Mouse (Mus musculus): Measurements from ENCODE around the gene Vmn2r10. TPM values are rescaled to one million over a fixed set of nuclear protein-coding genes. Genes with fewer than 3 reads are reported as not detected.
"Not testable (repeated sequence)": the region's sequence is repeated elsewhere in the genome, so short reads cannot be mapped to it uniquely, and the experiment has no call there.

Gene Vmn2r10
- not detected in 2 replicates for polyA plus RNA-seq (2012; rRNA removed)
- polyA plus RNA-seq (2014; fragmentation: Nextera tagmentation; extraction: Ambion mirVana), result not detected in 2 replicates

DNA sequence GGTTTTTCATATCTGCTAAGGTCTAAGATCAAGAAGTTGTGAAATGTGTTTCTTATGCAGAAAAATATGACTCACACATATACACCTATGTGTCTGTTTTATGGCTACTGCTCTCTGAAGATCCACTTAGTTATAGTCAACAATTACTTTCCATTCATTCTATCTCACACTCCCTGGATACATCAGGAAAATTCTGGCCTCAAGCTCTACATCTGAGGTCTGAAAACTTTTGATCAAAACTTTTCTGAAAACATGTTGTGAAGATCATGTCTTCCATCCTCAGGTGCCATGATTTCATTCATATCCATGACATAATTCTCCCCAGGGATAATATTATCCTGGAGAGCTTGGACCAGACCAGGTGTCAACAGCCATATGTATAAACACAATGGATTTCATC lies at the start of gene Vmn2r10:
TSS of gene Vmn2r10 (minus strand) at position 101 of the 400 bp plus-strand sequence.
- not testable (repeated sequence) for H3K9me3 ChIP-seq (ENCODE audit: control insufficient read depth, low read length); DNase-seq (ENCODE audit: low read depth in 3 of 3, low spot score in 3 of 3); ATAC-seq (ENCODE audit: insufficient read depth); H3K27me3 ChIP-seq (ENCODE audit: control insufficient read depth, insufficient read depth, low read length); H3K4me3 ChIP-seq (ENCODE audit: insufficient read depth in 1 of 2, low read depth in 2 of 2, low read length in 2 of 2); H3K9ac ChIP-seq (replicated peaks); H3K4me2 ChIP-seq (ENCODE audit: low read depth); H3K27ac ChIP-seq; H3K4me1 ChIP-seq (replicated peaks; ENCODE audit: control insufficient read depth in 2 of 2, insufficient read depth in 2 of 2, low read length in 1 of 2); H3K36me3 ChIP-seq (replicated peaks; ENCODE audit: control insufficient read depth, insufficient read depth, low read depth)

DNA sequence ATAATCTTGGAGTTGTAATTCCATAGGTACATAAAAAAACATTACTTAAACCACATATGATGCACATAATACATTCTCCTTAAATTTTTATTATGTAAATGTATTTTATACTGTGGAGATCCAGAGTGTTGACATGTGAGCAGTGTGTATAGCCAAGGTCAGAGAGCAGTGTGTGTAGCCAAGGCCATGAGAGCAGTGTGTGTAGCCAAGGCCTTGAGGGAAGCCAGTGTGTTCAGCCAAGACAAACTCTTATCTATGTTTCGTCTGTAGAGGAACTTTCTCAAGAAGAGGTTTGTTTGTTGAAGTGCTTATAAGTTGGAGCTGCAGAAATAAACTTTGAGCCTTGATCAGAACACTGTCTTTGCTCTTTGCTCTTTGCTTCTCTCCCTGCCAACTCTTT lies 49.0 kb upstream of the Vmn2r10 start:
- 53% methylated on average over 1 of the region's 1 CpGs for WGBS (ENCODE audit: insufficient replicate concordance)
- Histone ChIP-seq H3K27ac (no peak overlapping the region), H3K9me3 (ENCODE audit: control insufficient read depth, low read length) (no peaks in the 10 kb centered on the region), H3K36me3 (replicated peaks; ENCODE audit: control insufficient read depth, insufficient read depth, low read depth) (no peaks in the 10 kb centered on the region), H3K4me3 (ENCODE audit: insufficient read depth in 1 of 2, low read depth in 2 of 2, low read length in 2 of 2) (no peak overlapping the region), H3K9ac (replicated peaks) (no peak overlapping the region), H3K27me3 (ENCODE audit: control insufficient read depth, insufficient read depth, low read length) (no peaks in the 10 kb centered on the region), H3K4me2 (ENCODE audit: low read depth) (no peak overlapping the region), H3K4me1 (replicated peaks; ENCODE audit: control insufficient read depth in 2 of 2, insufficient read depth in 2 of 2, low read length in 1 of 2) (no peaks in the 10 kb centered on the region)
- DNase-seq (ENCODE audit: low read depth in 3 of 3, low spot score in 3 of 3) (no peak), ATAC-seq (ENCODE audit: insufficient read depth) (no peak)
- no peak for TF ChIP-seq EP300 (IDR thresholded peaks at IDR 0.05; ENCODE audit: low read depth)
- TF ChIP-seq CTCF (IDR thresholded peaks at IDR 0.05; ENCODE audit: low read depth), result no peak

DNA sequence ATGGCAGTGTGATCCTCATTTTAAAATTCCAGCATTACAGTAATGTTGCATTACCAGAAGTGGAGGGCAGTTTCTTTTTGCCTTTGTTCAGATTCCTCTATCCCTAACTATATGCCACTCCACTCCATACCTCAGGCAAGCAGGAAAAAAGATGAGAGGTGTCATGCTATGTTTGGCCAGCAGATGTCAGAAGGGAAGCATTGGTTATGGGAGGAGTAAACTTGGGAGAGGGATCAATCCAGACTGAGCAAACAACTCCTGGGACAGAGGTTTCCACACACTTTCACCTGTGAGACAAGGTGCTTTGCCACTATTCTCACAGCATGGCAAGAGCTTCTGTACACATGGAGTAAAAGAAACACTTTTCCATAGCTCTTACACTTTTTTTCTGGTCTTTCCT lies 26.3 kb upstream of the Vmn2r10 start:
- Histone ChIP-seq H3K9me3 (ENCODE audit: control insufficient read depth, low read length) (no peaks in the 10 kb centered on the region; the same call in 1 of the 2 replicates), H3K4me1 (replicated peaks; ENCODE audit: control insufficient read depth in 2 of 2, insufficient read depth in 2 of 2, low read length in 1 of 2) (no peaks in the 10 kb centered on the region), H3K27ac (no peak overlapping the region), H3K4me2 (ENCODE audit: low read depth) (no peak overlapping the region), H3K4me3 (ENCODE audit: insufficient read depth in 1 of 2, low read depth in 2 of 2, low read length in 2 of 2) (no peak overlapping the region), H3K36me3 (replicated peaks; ENCODE audit: control insufficient read depth, insufficient read depth, low read depth) (no peaks in the 10 kb centered on the region), H3K27me3 (ENCODE audit: control insufficient read depth, insufficient read depth, low read length) (no peaks in the 10 kb centered on the region), H3K9ac (replicated peaks) (no peak overlapping the region)
- DNase-seq (ENCODE audit: low read depth in 3 of 3, low spot score in 3 of 3), result no peak
- ATAC-seq (ENCODE audit: insufficient read depth), result no peak
- TF ChIP-seq CTCF (IDR thresholded peaks at IDR 0.05; ENCODE audit: low read depth) (no peak), EP300 (IDR thresholded peaks at IDR 0.05; ENCODE audit: low read depth) (no peak)

DNA sequence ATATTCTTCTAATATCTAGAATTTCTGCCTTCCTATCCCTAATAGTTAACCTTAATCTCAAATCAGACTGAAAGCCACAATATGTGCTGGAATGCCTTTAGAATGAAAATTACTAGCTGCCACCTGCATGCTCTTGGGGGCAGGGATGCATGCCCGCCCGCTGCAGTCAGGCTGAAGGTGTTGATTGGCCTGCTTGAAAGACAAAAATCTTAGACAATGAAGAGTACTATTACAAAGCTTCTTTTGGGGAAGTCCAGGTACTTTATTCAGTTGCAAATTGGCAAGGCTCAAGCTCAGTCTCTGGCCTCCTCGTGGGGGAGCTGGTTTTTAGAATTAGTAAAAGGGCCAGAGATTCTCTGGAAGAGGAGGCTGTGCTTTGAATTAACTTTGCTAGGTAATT lies 17.4 kb downstream of the Vmn2r10 start:
- H3K4me2 ChIP-seq (ENCODE audit: low read depth), result no peak overlapping the region
- WGBS (ENCODE audit: insufficient replicate concordance), result 52% methylated on average over 3 of the region's 3 CpGs
- TF ChIP-seq EP300 (IDR thresholded peaks at IDR 0.05; ENCODE audit: low read depth), result no peak
- TF ChIP-seq CTCF (IDR thresholded peaks at IDR 0.05; ENCODE audit: low read depth), result no peak

More for the DNA sequence above, 17.4 kb downstream of the Vmn2r10 start:
- Histone ChIP-seq H3K9ac (replicated peaks) (no peak overlapping the region), H3K27ac (no peak overlapping the region), H3K36me3 (replicated peaks; ENCODE audit: control insufficient read depth, insufficient read depth, low read depth) (no peaks in the 10 kb centered on the region), H3K4me3 (ENCODE audit: insufficient read depth in 1 of 2, low read depth in 2 of 2, low read length in 2 of 2) (no peak overlapping the region), H3K4me1 (replicated peaks; ENCODE audit: control insufficient read depth in 2 of 2, insufficient read depth in 2 of 2, low read length in 1 of 2) (no peaks in the 10 kb centered on the region), H3K9me3 (ENCODE audit: control insufficient read depth, low read length) (no peaks in the 10 kb centered on the region), H3K27me3 (ENCODE audit: control insufficient read depth, insufficient read depth, low read length) (no peaks in the 10 kb centered on the region)
- DNase-seq (ENCODE audit: low read depth in 3 of 3, low spot score in 3 of 3) (no peak), ATAC-seq (ENCODE audit: insufficient read depth) (no peak)

Other genes starting within 250 kb of the Vmn2r10 start
- 3.2 and 4.6 TPM in 2 replicates for gene Rnf212, start 231.5 kb downstream of the Vmn2r10 start, polyA plus RNA-seq (2012; rRNA removed)
- gene Rnf212, start 231.5 kb downstream of the Vmn2r10 start, polyA plus RNA-seq (2014; fragmentation: Nextera tagmentation; extraction: Ambion mirVana), result 3.3 and 4.9 TPM in 2 replicates
- not detected in 2 replicates for gene Tmed11, start 211.2 kb downstream of the Vmn2r10 start, polyA plus RNA-seq (2012; rRNA removed)
- gene Tmed11, start 211.2 kb downstream of the Vmn2r10 start, polyA plus RNA-seq (2014; fragmentation: Nextera tagmentation; extraction: Ambion mirVana), result not detected in 2 replicates
- not detected in 2 replicates for gene Vmn2r8, start 197.7 kb downstream of the Vmn2r10 start, polyA plus RNA-seq (2012; rRNA removed)
- not detected in 2 replicates for gene Vmn2r8, start 197.7 kb downstream of the Vmn2r10 start, polyA plus RNA-seq (2014; fragmentation: Nextera tagmentation; extraction: Ambion mirVana)
- not detected in 2 replicates for gene Vmn2r9, start 153.9 kb downstream of the Vmn2r10 start, polyA plus RNA-seq (2012; rRNA removed)
- gene Vmn2r9, start 153.9 kb downstream of the Vmn2r10 start, polyA plus RNA-seq (2014; fragmentation: Nextera tagmentation; extraction: Ambion mirVana), result not detected in 2 replicates
- gene Vmn2r11, start 53.0 kb upstream of the Vmn2r10 start, polyA plus RNA-seq (2012; rRNA removed), result not detected in 2 replicates
- gene Vmn2r11, start 53.0 kb upstream of the Vmn2r10 start, polyA plus RNA-seq (2014; fragmentation: Nextera tagmentation; extraction: Ambion mirVana), result not detected in 2 replicates
- gene Vmn2r12, start 91.4 kb upstream of the Vmn2r10 start, polyA plus RNA-seq (2012; rRNA removed), result not detected in 2 replicates
- gene Vmn2r12, start 91.4 kb upstream of the Vmn2r10 start, polyA plus RNA-seq (2014; fragmentation: Nextera tagmentation; extraction: Ambion mirVana), result not detected in 2 replicates
- gene Vmn2r13, start 185.7 kb upstream of the Vmn2r10 start, polyA plus RNA-seq (2012; rRNA removed), result not detected in 2 replicates
- gene Vmn2r13, start 185.7 kb upstream of the Vmn2r10 start, polyA plus RNA-seq (2014; fragmentation: Nextera tagmentation; extraction: Ambion mirVana), result not detected in 2 replicates
- gene Vmn2r14, start 218.2 kb upstream of the Vmn2r10 start, polyA plus RNA-seq (2012; rRNA removed), result not detected in 2 replicates
- not detected in 2 replicates for gene Vmn2r14, start 218.2 kb upstream of the Vmn2r10 start, polyA plus RNA-seq (2014; fragmentation: Nextera tagmentation; extraction: Ambion mirVana)